Mouse (Mus musculus) megakaryocyte, embryonic 14.5 days (primary cell): ENCODE results near the gene Zfp995.

Experiments
- FLI1 ChIP-seq: IDR thresholded peaks from 2 replicates; pipeline ENCODE4 v1.6.1; 2012; ENCODE audit warnings: low read length, inconsistent platforms, mixed read lengths
- GATA1 ChIP-seq: IDR thresholded peaks from 3 replicates; pipeline ENCODE4 v1.6.1; 2012; ENCODE audit warnings: mixed read lengths, low read length, inconsistent platforms, borderline replicate concordance

DNA sequence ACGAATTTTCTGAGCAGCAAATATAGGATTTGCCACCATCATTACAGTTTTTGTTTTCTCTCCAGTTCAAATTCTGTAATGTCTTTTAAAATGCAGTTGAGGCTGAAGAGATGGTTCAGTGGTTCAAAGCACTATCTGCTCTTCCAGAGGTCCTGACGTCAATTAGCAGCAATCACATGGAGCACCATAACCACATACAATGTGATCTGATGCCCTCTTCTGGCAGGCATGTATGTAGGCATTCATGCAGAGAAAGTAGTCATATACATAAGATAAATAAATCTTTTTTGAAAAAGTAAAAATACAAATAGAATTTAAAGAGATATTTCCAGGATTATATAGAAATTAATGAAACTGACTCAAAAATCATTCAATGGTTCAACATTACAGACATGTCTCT lies 71.2 kb downstream of the Zfp995 start:
- no peak for TF ChIP-seq FLI1
- no peak for TF ChIP-seq GATA1
